Mouse (Mus musculus) C2C12 (cell line): Measurements from ENCODE around the gene Trim8. TPM values are rescaled to one million over a fixed set of nuclear protein-coding genes. Genes with fewer than 3 reads are reported as not detected.

Experiments used
- H3K27me3 ChIP-seq: one replicate; pipeline ENCODE4 v1.6.1; 2011; ENCODE audit not compliant: control insufficient read depth, insufficient read depth, insufficient read length
- H3K36me3 ChIP-seq: one replicate; pipeline ENCODE4 v1.6.1; 2011; ENCODE audit not compliant: control insufficient read depth, insufficient read depth
- H3K4me3 ChIP-seq: one replicate; pipeline ENCODE4 v1.5.1; 2011; ENCODE audit warnings: mild to moderate bottlenecking, control low read depth; ENCODE audit not compliant: poor library complexity, insufficient read depth, severe bottlenecking
- H3K79me2 ChIP-seq: one replicate; pipeline ENCODE4 v1.6.1; 2011; ENCODE audit not compliant: control insufficient read depth, insufficient read depth
- H3K79me3 ChIP-seq: one replicate; pipeline ENCODE4 v1.6.1; 2011; ENCODE audit warnings: low read depth, control low read depth
- H3ac ChIP-seq: one replicate; pipeline ENCODE3; 2011; ENCODE audit warnings: low read depth; ENCODE audit not compliant: control insufficient read depth, insufficient read length
- CEBPB ChIP-seq: IDR thresholded peaks from one replicate; pipeline ENCODE4 v1.6.1; 2011; ENCODE audit warnings: low read depth, mild to moderate bottlenecking, control low read depth, moderate library complexity
- CTCF ChIP-seq: IDR thresholded peaks from one replicate; pipeline ENCODE4 v1.5.1; 2011; ENCODE audit not compliant: control insufficient read depth, insufficient read depth, insufficient read length
- FOSL1 ChIP-seq: IDR thresholded peaks from one replicate; pipeline ENCODE4 v1.8.0; 2011; ENCODE audit warnings: mild to moderate bottlenecking, low read length; ENCODE audit not compliant: poor library complexity, insufficient read depth, severe bottlenecking
- MAX ChIP-seq: IDR thresholded peaks from one replicate; pipeline ENCODE4 v1.6.1; 2011; ENCODE audit warnings: mild to moderate bottlenecking, control low read depth
- MYOD1 ChIP-seq: IDR thresholded peaks from one replicate; pipeline ENCODE4 v1.6.1; 2011; ENCODE audit warnings: low read depth; ENCODE audit not compliant: control insufficient read depth, insufficient read length
- MYOG ChIP-seq: IDR thresholded peaks from one replicate; pipeline ENCODE4 v1.6.1; 2011; ENCODE audit not compliant: control insufficient read depth, insufficient read length; ENCODE audit errors: extremely low read depth
- USF1 ChIP-seq: IDR thresholded peaks from one replicate; pipeline ENCODE4 v1.6.1; 2011; ENCODE audit warnings: low read depth, mild to moderate bottlenecking, control low read depth, moderate library complexity
- polyA plus RNA-seq: library from polyadenylated mRNA; unstranded; fragments of >200 nt; fragmentation: generic; extraction: Trizol; gene quantifications from one replicate; pipeline ENCODE4 v1.2.1, GENCODE M21; 2012; ENCODE audit warnings: missing spikeins

The Trim8 gene
- polyA plus RNA-seq, 1 experiment = 26.8 TPM

GRCm38 (mm10) chr19:46562581-46563515 lies 61.3 kb downstream of the Trim8 start:
- Histone ChIP-seq H3K36me3 (no peaks in the 10 kb centered on the region), H3K79me3 (peaks cover 3% of the 10 kb centered on the region), H3K4me3 (no peak overlapping the region), H3ac (no peak overlapping the region), H3K27me3 (no peaks in the 10 kb centered on the region), H3K79me2 (no peaks in the 10 kb centered on the region)
- no peak for TF ChIP-seq MYOG
- TF ChIP-seq FOSL1 = no peak
- TF ChIP-seq CEBPB = no peak
- no peak for TF ChIP-seq USF1
- TF ChIP-seq CTCF = no peak
- TF ChIP-seq MAX = no peak
- no peak for TF ChIP-seq MYOD1

DNA sequence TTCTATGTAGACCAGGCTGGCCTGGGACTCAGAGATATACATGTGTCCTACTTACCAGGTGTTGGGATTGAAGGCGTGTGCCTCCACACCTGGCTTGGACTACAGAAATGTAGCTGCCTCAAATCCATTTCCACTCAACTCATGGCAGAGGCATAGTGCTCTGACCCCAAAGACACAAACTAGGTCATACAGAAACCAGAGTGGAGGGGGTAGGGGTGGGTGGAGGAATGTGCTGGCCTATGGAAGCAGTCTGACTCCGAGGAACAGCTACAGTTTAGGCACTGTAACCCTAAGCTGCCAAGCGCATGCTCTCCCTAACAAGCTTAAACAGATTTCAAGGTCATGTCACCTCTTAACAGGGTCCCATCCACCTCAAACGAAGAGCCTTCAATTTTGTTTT lies 62.1 kb downstream of the Trim8 start:
- Histone ChIP-seq H3K79me2 (no peaks in the 10 kb centered on the region), H3K4me3 (no peak overlapping the region), H3K36me3 (no peaks in the 10 kb centered on the region), H3K27me3 (no peaks in the 10 kb centered on the region), H3K79me3 (peaks cover 3% of the 10 kb centered on the region), H3ac (no peak overlapping the region)
- TF ChIP-seq MAX = no peak

GRCm38 (mm10) chr19:46564043-46564462 lies 62.6 kb downstream of the Trim8 start:
- Histone ChIP-seq H3ac (no peak overlapping the region), H3K36me3 (no peaks in the 10 kb centered on the region), H3K79me2 (no peaks in the 10 kb centered on the region), H3K4me3 (no peak overlapping the region), H3K79me3 (peaks cover 3% of the 10 kb centered on the region), H3K27me3 (no peaks in the 10 kb centered on the region)
- no peak for TF ChIP-seq MAX
- no peak for TF ChIP-seq FOSL1
- TF ChIP-seq CTCF = no peak
- TF ChIP-seq CEBPB = no peak
- no peak for TF ChIP-seq MYOD1
- TF ChIP-seq USF1 = no peak
- no peak for TF ChIP-seq MYOG

Other genes starting within 250 kb of the Trim8 start
- gene Nfkb2, start 197.4 kb upstream of the Trim8 start, polyA plus RNA-seq = 47.8 TPM
- 11.8 TPM for gene Psd, start 174.5 kb upstream of the Trim8 start, polyA plus RNA-seq
- 13.1 TPM for gene Fbxl15, start 173.5 kb upstream of the Trim8 start, polyA plus RNA-seq
- gene Cuedc2, start 163.0 kb upstream of the Trim8 start, polyA plus RNA-seq = 161 TPM
- 1.3 TPM for gene Mfsd13a, start 160.6 kb upstream of the Trim8 start, polyA plus RNA-seq
- 0.92 TPM for gene 2310034G01Rik, start 151.4 kb upstream of the Trim8 start, polyA plus RNA-seq
- gene Actr1a, start 106.0 kb upstream of the Trim8 start, polyA plus RNA-seq = 149 TPM
- gene Sufu, start 104.8 kb upstream of the Trim8 start, polyA plus RNA-seq = 17.8 TPM
- 81.4 TPM for gene Arl3, start 71.5 kb downstream of the Trim8 start, polyA plus RNA-seq
- gene Sfxn2, start 71.7 kb downstream of the Trim8 start, polyA plus RNA-seq = 1.4 TPM
- 33.5 TPM for gene Wbp1l, start 97.4 kb downstream of the Trim8 start, polyA plus RNA-seq
- not detected for gene Cyp17a1, start 171.5 kb downstream of the Trim8 start, polyA plus RNA-seq
- gene Borcs7, start 188.2 kb downstream of the Trim8 start, polyA plus RNA-seq = 4.0 TPM
- gene As3mt, start 205.8 kb downstream of the Trim8 start, polyA plus RNA-seq = 0.74 TPM